Comparison of ENCODE assay signal across 9 mouse cellular contexts in the genomic region with DNA sequence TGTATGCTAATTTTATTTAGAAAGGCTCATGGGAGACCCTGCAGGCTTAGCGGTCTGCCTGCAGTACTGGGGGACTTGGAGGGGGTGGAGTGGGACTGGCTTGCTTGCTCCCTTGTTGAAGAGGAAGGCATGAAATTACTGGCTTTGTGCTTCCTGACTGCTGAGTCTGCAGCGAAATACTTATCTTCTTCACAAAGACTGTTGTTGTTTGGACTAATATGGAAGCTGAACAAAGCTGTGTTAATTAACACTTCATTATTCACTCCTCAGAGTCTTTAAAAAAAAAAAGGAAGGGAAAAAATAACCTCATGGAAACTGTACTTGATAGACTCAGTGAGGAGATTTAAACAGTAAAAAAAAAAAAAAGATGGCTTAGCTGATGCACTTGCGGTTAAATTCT. TPM values are rescaled to one million over a fixed set of nuclear protein-coding genes. Genes with fewer than 3 reads are reported as not detected.
DNase-seq lines count a peak whose midpoint lies in the region; ATAC-seq and TF ChIP-seq lines count a peak whose summit lies in the region.
"Had no signal": no experiment of that assay in that cellular context is flagged by ENCODE, and none has a peak within 500 bp of the region (broad histone marks: within the 10 kb centered on the region; RNA-seq: fewer than 3 reads in every experiment).

No protein-coding gene starts in this region.

- H3K9ac ChIP-seq in kidney, embryonic 16.5 days (replicated peaks; ENCODE audit: low read length): no peak overlapping the region
- H3K9ac ChIP-seq in forebrain, embryonic 14.5 days (ENCODE audit: low read length): no peak overlapping the region
- H3K9ac ChIP-seq in midbrain, embryonic 12.5 days (replicated peaks): no peak overlapping the region

- no peaks in the 10 kb centered on the region for H3K27me3 ChIP-seq in kidney, embryonic 16.5 days (ENCODE audit: insufficient read depth, low read length)
- H3K27me3 ChIP-seq in forebrain, embryonic 14.5 days (replicated peaks; ENCODE audit: control insufficient read depth, insufficient read depth, low read length): no peaks in the 10 kb centered on the region
- no peaks in the 10 kb centered on the region for H3K27me3 ChIP-seq in midbrain, embryonic 12.5 days

- 61% methylated on average over 3 of the region's 3 CpGs for WGBS in kidney, embryonic 16.5 days
- WGBS in forebrain, embryonic 14.5 days: 25% methylated on average over 3 of the region's 3 CpGs
- 32% methylated on average over 3 of the region's 3 CpGs for WGBS in midbrain, embryonic 12.5 days

- no peak for TF ChIP-seq POLR2A in brain, embryonic 14.5 days (IDR thresholded peaks at IDR 0.05; ENCODE audit: borderline replicate concordance, extremely low read depth, insufficient read depth, insufficient read length, poor library complexity, severe bottlenecking)

- no peaks in the 10 kb centered on the region for H3K9me3 ChIP-seq in kidney, embryonic 16.5 days (ENCODE audit: low read length)
- H3K9me3 ChIP-seq in forebrain, embryonic 14.5 days (replicated peaks; ENCODE audit: control insufficient read depth, low read length): no peaks in the 10 kb centered on the region
- no peaks in the 10 kb centered on the region for H3K9me3 ChIP-seq in midbrain, embryonic 12.5 days

- TF ChIP-seq CTCF in brain, embryonic 14.5 days (IDR thresholded peaks at IDR 0.05; ENCODE audit: borderline replicate concordance, extremely low read depth, insufficient read depth, insufficient read length): no peak

- 0 out of 2 replicates have a peak overlapping the region, but pooled peaks have one; percentile 64 for H3K4me2 ChIP-seq in kidney, embryonic 16.5 days (replicated peaks; ENCODE audit: low read depth, low read length)
- no peak overlapping the region for H3K4me2 ChIP-seq in forebrain, embryonic 14.5 days (ENCODE audit: low read length)
- H3K4me2 ChIP-seq in midbrain, embryonic 12.5 days (replicated peaks): 0 out of 2 replicates have a peak overlapping the region, but pooled peaks have one; percentile 3

- no peak for DNase-seq in kidney, postnatal 14 days
- peak; percentile 86 for DNase-seq in brain, embryonic 14.5 days (ENCODE audit: low read depth)
- DNase-seq in forebrain, embryonic 14.5 days (ENCODE audit: low spot score): peak; percentile 61
- no peak for DNase-seq in adrenal gland, adult 8-10 months
- no peak for DNase-seq in layer of hippocampus, postnatal 10 days (ENCODE audit: low spot score in 2 of 2)
- DNase-seq: thymus, postnatal 36 days had no signal

- H3K36me3 ChIP-seq in kidney, embryonic 16.5 days (ENCODE audit: insufficient read depth, low read length): no peaks in the 10 kb centered on the region
- no peaks in the 10 kb centered on the region for H3K36me3 ChIP-seq in forebrain, embryonic 14.5 days (ENCODE audit: control insufficient read depth, insufficient read depth, low read length)
- no peaks in the 10 kb centered on the region for H3K36me3 ChIP-seq in midbrain, embryonic 12.5 days

- H3K4me3 ChIP-seq in kidney, embryonic 16.5 days (ENCODE audit: low read length): no peak overlapping the region
- H3K4me3 ChIP-seq in forebrain, embryonic 14.5 days (ENCODE audit: low read depth, low read length): no peak overlapping the region
- H3K4me3 ChIP-seq in midbrain, embryonic 12.5 days: no peak overlapping the region

- no peak for ATAC-seq in kidney, embryonic 16.5 days (ENCODE audit: low FRiP score, low TSS enrichment)
- peak; percentile 74 for ATAC-seq in forebrain, embryonic 14.5 days
- ATAC-seq in midbrain, embryonic 12.5 days (ENCODE audit: low FRiP score, low read depth): peak; percentile 87

- peaks cover 16% of the 10 kb centered on the region for H3K4me1 ChIP-seq in kidney, embryonic 16.5 days (ENCODE audit: insufficient read depth, low read length)
- H3K4me1 ChIP-seq in forebrain, embryonic 14.5 days (ENCODE audit: control insufficient read depth, insufficient read depth, low read length): peaks cover 9% of the 10 kb centered on the region
- H3K4me1 ChIP-seq in midbrain, embryonic 12.5 days: peaks cover 16% of the 10 kb centered on the region

- peak overlapping the region; percentile 83 for H3K27ac ChIP-seq in kidney, embryonic 16.5 days (ENCODE audit: low read length)
- no peak overlapping the region for H3K27ac ChIP-seq in forebrain, embryonic 14.5 days (ENCODE audit: low read depth, low read length)
- peak overlapping the region; percentile 60 for H3K27ac ChIP-seq in midbrain, embryonic 12.5 days (replicated peaks)

RNA-seq across cellular contexts. Expression of a gene that starts 1.1 kb away (rescaled TPM):
- polyA plus RNA-seq in kidney, embryonic 16.5 days (2015; fragmentation: Nextera tagmentation; extraction: Ambion mirVana): 8.6 and 8.8 TPM in 2 replicates
- 0.29 and 0.82 TPM in 2 replicates for polyA plus RNA-seq in brain, embryonic 14.5 days (2012; rRNA removed)
- 1.1 and 1.2 TPM in 2 replicates for polyA plus RNA-seq in forebrain, embryonic 14.5 days (2014; fragmentation: Nextera tagmentation; extraction: Ambion mirVana)
- 0.24 and 0.29 TPM in 2 replicates for polyA plus RNA-seq in midbrain, embryonic 12.5 days (2016; fragmentation: Nextera tagmentation; extraction: Ambion mirVana)
- total RNA-seq in adrenal gland, adult 8-10 months (2022): 1 to 10 TPM; 3.1 to 5.6 (median 4.0) TPM
- 1 to 10 TPM; 3.0 to 3.2 TPM for total RNA-seq in layer of hippocampus, postnatal 10 days (2021)
- total RNA-seq: megakaryocyte, adult 5-6 weeks had no signal

Comparison
In these comparisons a context has a peak if more than half of its experiments do, and no peak if none do; other contexts are left out.
1. DNase-seq: peak in brain, embryonic 14.5 days (single experiment) and forebrain, embryonic 14.5 days (single experiment); none in kidney, postnatal 14 days (single experiment), adrenal gland, adult 8-10 months (single experiment) and layer of hippocampus, postnatal 10 days (0 of 2).